Mouse (Mus musculus) embryonic facial prominence, embryonic 10.5 days (tissue): ENCODE results near the gene Efna5. TPM values are rescaled to one million over a fixed set of nuclear protein-coding genes. Genes with fewer than 3 reads are reported as not detected.

ENCODE experiments used
- DNase-seq: peaks from one replicate; pipeline ENCODE4 v3.0.0-alpha.2; 2017; ENCODE audit warnings: low spot score
- H3K27ac ChIP-seq: fragments of 300-500 bp; sonication (generic); replicated peaks from 2 replicates; pipeline ENCODE4 v1.5.1; 2016; ENCODE audit warnings: mild to moderate bottlenecking
- H3K27me3 ChIP-seq: fragments of 300-500 bp; sonication (generic); replicated peaks from 2 replicates; pipeline ENCODE4 v1.6.1; 2016; ENCODE audit warnings: low read depth, mild to moderate bottlenecking; ENCODE audit not compliant: poor library complexity, severe bottlenecking
- H3K36me3 ChIP-seq: fragments of 300-500 bp; sonication (generic); replicated peaks from 2 replicates; pipeline ENCODE4 v1.6.1; 2016; ENCODE audit warnings: mild to moderate bottlenecking, moderate library complexity
- H3K4me1 ChIP-seq: fragments of 300-500 bp; sonication (generic); 2 replicates; pipeline ENCODE4 v1.6.1; 2016
- H3K4me3 ChIP-seq: fragments of 300-500 bp; sonication (generic); 2 replicates; pipeline ENCODE4 v1.5.1; 2016; ENCODE audit warnings: mild to moderate bottlenecking, moderate library complexity
- H3K9me3 ChIP-seq: fragments of 300-500 bp; sonication (generic); 2 replicates; pipeline ENCODE4 v1.6.1; 2016; ENCODE audit warnings: mild to moderate bottlenecking
- WGBS: fragments of 180-500 bp; shearing (Covaris S2); methylation state at CpG from one replicate; pipeline ENCODE4 v1.1.7; 2016; 5-methylcytosine and 5-hydroxymethylcytosine counted together
- polyA plus RNA-seq: library from polyadenylated mRNA; unstranded; fragments of >200 nt; fragmentation: Nextera tagmentation; extraction: Ambion mirVana; gene quantifications from 2 replicates; pipeline ENCODE4 v1.2.1, GENCODE M21; 2016

Efna5 gene
- 56.9 and 61.8 TPM in 2 replicates for polyA plus RNA-seq

DNA sequence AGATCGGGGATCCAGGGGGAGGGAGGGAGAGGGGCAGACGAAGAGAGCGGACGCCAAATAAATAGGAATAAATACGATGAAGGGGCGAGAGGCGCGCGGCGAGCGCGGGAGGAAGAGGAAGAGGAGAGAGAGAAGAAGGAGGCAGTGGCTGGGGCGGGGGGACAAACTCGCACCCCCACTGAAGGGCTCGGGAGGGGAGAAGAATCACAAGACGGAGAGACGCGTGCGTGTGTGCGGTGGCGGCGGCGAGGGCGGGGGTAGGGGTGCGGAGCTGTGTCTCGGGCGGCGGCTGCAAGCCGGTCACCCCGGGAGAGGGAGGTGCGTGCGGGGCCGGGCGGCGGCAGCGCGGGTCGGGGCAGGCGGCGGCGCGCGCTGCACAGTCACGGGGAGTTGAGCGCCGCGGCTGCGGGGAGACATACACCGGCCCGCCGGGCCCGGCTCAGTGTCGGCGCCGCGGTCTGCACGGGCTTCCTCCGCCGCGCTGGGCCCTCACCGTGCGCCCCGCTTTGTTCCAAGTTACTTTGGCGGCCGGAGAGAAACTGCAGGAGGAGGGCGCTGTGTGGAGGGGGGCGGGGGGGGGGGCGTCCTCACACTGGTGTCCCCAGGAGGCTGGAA is at the start of gene Efna5:
Gene Efna5 (minus strand): TSS at position 142 of the 615 bp plus-strand sequence.
- H3K9me3 ChIP-seq, result no peaks in the 10 kb centered on the region
- H3K27me3 ChIP-seq, result no peaks in the 10 kb centered on the region
- H3K4me3 ChIP-seq, result peak within 1 kb of the TSS; percentile 88
- DNase-seq, result peak; percentile 75
- peak within 1 kb of the TSS; percentile 98 for H3K27ac ChIP-seq
- no peaks in the 10 kb centered on the region for H3K36me3 ChIP-seq
- peaks cover 23% of the 10 kb centered on the region for H3K4me1 ChIP-seq
- WGBS, result 1% methylated on average over 68 of the region's 68 CpGs

DNA sequence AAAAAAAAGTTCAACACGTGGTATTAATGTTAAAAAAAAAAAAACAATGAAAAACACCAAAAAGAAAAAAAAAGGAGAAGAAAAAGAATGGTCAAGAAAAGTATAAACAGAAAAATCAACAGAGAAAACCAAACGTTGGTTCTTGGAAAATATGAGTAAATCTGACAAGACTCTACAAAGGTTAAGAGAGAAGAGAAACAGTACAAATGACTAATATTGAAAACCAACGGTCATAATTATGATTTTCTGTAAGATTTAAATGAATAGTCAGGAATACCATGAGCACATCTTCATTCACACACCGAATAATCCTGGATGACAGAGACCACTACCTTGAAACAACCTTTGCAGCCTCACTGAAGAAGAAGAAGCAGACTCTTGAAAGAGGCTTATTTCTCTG is 34.2 kb upstream of the Efna5 start:
- no peak for DNase-seq
- no peaks in the 10 kb centered on the region for H3K4me1 ChIP-seq
- H3K36me3 ChIP-seq, result no peaks in the 10 kb centered on the region
- no peak overlapping the region for H3K4me3 ChIP-seq
- 82% methylated on average over 4 of the region's 4 CpGs for WGBS
- no peak overlapping the region for H3K27ac ChIP-seq
- no peaks in the 10 kb centered on the region for H3K9me3 ChIP-seq
- no peaks in the 10 kb centered on the region for H3K27me3 ChIP-seq

GRCm38 (mm10) chr17:62905692-62906445 is 24.8 kb upstream of the Efna5 start:
- peaks cover 6% of the 10 kb centered on the region for H3K4me1 ChIP-seq
- no peak for DNase-seq
- no peaks in the 10 kb centered on the region for H3K36me3 ChIP-seq
- H3K27ac ChIP-seq, result no peak overlapping the region
- no peaks in the 10 kb centered on the region for H3K9me3 ChIP-seq
- no peak overlapping the region for H3K4me3 ChIP-seq
- WGBS, result 56% methylated on average over 16 of the region's 16 CpGs
- no peaks in the 10 kb centered on the region for H3K27me3 ChIP-seq

DNA sequence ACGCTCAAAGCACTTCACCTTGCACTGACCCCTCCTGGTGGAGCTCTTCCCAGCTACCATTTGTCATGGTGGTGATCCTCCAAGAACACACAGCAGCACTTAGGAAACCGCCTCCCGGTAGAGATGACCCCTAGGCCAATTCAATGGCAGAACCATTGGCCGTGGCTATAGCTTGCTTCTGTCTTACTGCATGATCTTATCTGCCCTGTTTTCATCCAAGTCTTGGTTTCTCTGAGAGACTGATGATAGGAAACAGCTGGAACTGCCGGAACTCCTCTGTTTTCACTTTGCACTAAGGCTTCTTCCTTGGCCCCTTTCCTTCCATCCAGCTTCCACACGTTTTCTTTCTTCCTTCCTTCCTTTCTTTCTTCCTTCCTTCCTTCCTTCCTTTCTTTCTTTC is 17.9 kb upstream of the Efna5 start:
- Histone ChIP-seq H3K36me3 (no peaks in the 10 kb centered on the region), H3K4me1 (peaks cover 12% of the 10 kb centered on the region), H3K9me3 (no peaks in the 10 kb centered on the region), H3K27me3 (no peaks in the 10 kb centered on the region), H3K27ac (no peak overlapping the region), H3K4me3 (no peak overlapping the region)
- whole genome bisulfite sequencing, result 73% methylated on average over 6 of the region's 6 CpGs
- no peak for DNase-seq

DNA sequence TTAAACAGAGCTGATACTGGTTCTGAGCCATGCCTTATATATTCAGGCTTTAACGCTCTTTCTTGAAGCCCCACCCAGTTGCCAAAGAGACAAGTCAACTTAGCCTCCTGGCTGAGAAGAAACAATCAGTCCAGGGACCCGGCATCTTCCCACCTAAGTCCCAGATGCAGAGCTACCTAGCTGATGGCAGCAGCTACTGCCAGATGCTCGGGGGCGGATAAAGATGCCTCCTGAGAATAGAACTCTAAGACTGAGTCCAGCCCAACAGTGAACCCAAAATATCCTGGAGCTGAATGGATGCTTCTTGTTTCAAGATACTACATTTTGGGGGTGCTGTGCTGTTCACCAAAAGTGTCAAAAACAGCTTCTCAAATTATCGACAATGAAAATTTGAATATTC is 8.9 kb upstream of the Efna5 start:
- Histone ChIP-seq H3K27ac (no peak overlapping the region), H3K36me3 (no peaks in the 10 kb centered on the region), H3K4me1 (peaks cover under 1% of the 10 kb centered on the region; the same call in 1 of the 2 replicates), H3K9me3 (no peaks in the 10 kb centered on the region), H3K4me3 (no peak overlapping the region), H3K27me3 (no peaks in the 10 kb centered on the region)
- no peak for DNase-seq
- 88% methylated on average over 5 of the region's 5 CpGs for WGBS

DNA sequence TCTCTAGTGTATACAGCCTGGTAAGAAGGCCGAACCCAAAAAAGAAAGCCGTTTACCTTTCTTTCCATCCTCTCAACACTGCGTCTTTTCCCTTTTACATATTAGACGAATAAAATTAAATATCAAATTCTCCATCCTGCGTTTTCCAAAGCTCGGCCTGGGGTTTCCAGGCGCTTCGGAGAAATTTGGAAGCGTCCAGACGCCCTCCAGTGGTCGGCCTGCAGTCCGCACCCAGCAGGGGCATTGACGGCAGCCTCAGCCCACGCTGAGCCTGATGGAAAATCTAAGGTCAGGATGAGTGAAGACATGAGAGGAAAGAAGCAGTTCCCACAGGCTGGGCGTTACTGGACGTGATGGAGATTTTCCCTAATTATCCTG is 3.0 kb upstream of the Efna5 start:
- DNase-seq, result peak; percentile 86
- under 1% methylated on average over 16 of the region's 16 CpGs for WGBS
- H3K4me3 ChIP-seq, result peak overlapping the region; percentile 88
- H3K36me3 ChIP-seq, result no peaks in the 10 kb centered on the region
- no peaks in the 10 kb centered on the region for H3K9me3 ChIP-seq
- H3K4me1 ChIP-seq, result peaks cover 19% of the 10 kb centered on the region
- H3K27ac ChIP-seq, result peak overlapping the region; percentile 88
- no peaks in the 10 kb centered on the region for H3K27me3 ChIP-seq

- peak overlapping the region; percentile 88 for H3K4me3 ChIP-seq
- H3K36me3 ChIP-seq, result no peaks in the 10 kb centered on the region
- H3K27ac ChIP-seq, result peak overlapping the region; percentile 88
- H3K4me1 ChIP-seq, result peaks cover 23% of the 10 kb centered on the region
- DNase-seq, result peak; percentile 53
- H3K27me3 ChIP-seq, result no peaks in the 10 kb centered on the region
- no peaks in the 10 kb centered on the region for H3K9me3 ChIP-seq
- under 1% methylated on average over 34 of the region's 34 CpGs for WGBS
Observed at GRCm38 (mm10) chr17:62883476-62884128, 2.5 kb upstream of the Efna5 start.

DNA sequence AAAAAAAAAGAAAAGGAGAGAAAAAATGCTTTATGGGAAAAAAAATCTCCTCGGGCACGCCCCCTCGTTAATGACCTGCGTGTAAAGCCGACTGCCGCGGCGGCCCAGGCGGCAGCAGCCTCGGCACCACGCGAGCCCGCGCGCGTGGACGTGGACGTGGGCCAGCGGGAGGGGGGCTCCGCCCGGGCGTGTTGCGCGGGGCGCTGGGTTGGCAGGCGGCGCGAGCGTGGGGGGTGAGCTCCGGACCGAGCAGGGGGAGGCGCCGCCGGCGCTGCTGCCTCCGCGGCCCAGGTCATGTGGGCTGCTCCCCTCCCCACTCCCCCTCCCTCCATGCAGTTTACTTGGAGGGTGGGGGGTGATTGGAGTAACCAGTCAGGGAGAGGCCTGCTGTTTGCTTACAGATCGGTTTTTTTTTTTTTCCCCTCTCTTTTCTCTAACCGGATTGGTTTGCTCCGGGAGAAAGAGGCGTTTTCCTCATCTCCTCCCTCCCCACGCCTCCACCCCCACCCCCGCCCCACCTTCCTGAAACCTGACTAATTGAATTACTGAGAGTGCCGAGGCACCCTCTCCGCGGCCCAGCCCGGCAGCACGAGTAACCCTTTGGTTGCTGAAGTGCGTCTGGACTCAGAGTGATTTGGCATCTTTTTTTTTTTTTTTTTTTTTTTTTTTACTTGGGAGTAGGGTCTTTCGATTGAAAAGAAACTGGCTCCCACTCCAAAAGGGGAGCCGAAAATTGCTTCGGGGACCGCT is 1.8 kb upstream of the Efna5 start:
- under 1% methylated on average over 53 of the region's 53 CpGs for WGBS
- DNase-seq, result peak; percentile 95
- no peaks in the 10 kb centered on the region for H3K36me3 ChIP-seq
- peak overlapping the region; percentile 98 for H3K27ac ChIP-seq
- H3K4me3 ChIP-seq, result peak overlapping the region; percentile 88
- H3K27me3 ChIP-seq, result no peaks in the 10 kb centered on the region
- peaks cover 23% of the 10 kb centered on the region for H3K4me1 ChIP-seq
- H3K9me3 ChIP-seq, result no peaks in the 10 kb centered on the region

- Histone ChIP-seq H3K4me1 (peaks cover 23% of the 10 kb centered on the region), H3K9me3 (no peaks in the 10 kb centered on the region), H3K27me3 (no peaks in the 10 kb centered on the region), H3K4me3 (peak overlapping the region; percentile 88), H3K36me3 (no peaks in the 10 kb centered on the region), H3K27ac (peak overlapping the region; percentile 98)
- DNase-seq, result peak; percentile 76
- under 1% methylated on average over 58 of the region's 58 CpGs for WGBS
Observed at GRCm38 (mm10) chr17:62881791-62882725, 941 bp upstream of the Efna5 start.

DNA sequence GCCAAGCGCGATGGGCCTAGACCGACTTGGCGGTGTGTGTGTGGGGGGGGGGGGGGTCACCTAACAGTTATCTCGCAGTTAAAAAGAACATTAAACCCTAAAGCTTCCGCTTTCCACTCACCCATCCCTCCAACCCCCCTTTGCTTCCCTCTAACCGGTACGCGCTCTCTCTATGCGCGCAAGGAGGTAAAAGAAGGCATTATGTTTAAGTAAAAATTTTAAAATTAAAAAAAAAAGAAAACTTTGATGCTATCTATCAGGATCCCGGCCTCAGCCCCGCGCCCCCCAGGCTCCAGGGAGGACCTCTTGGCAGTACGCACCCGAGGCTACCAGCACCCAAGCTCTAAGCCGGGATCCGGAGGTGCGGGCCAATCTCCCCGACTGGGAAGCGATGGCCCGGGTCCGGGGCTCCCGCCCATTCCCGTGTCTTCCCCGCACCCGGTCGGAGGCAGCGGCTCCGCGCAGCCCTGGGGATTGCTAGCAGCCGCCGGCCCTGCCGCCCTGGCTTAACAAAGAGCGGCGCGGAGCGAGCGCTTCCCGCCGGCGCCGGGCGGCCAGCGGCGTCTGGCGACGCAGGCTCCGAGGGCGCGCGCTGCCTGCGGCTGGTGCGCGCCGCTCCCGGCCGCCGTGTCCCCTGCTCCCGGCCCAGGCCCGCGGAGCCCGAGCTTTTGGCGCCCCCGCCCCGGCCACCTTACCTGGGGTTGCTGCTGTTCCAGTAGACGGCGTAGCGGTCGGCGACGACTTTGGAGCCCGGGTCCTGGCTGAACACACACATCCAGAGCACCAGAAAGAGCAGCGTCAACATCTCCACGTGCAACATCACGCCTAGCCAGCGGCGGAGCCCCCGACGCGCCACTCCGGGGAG is 574 bp downstream of the Efna5 start:
- Histone ChIP-seq H3K27ac (peak overlapping the region; percentile 98), H3K27me3 (no peaks in the 10 kb centered on the region), H3K9me3 (no peaks in the 10 kb centered on the region), H3K4me1 (peaks cover 31% of the 10 kb centered on the region), H3K36me3 (no peaks in the 10 kb centered on the region), H3K4me3 (peak overlapping the region; percentile 88)
- under 1% methylated on average over 82 of the region's 82 CpGs for WGBS
- peak; percentile 80 for DNase-seq
